Mouse (Mus musculus): Measurements from ENCODE around the gene Tmprss9.

Gene Tmprss9

GRCm38 (mm10) chr10:80915260-80915659 lies 43.6 kb downstream of the Tmprss9 start:
- no peak for DNase-seq (ENCODE audit: inconsistent ontology term)

GRCm38 (mm10) chr10:80915736-80916135 lies 44.1 kb downstream of the Tmprss9 start:
- no peak for DNase-seq (ENCODE audit: inconsistent ontology term)

- no peak for DNase-seq (ENCODE audit: inconsistent ontology term)
These were observed 45.7 kb downstream of the Tmprss9 start for GRCm38 (mm10) chr10:80917336-80917778.

- peak; percentile 81 for DNase-seq (ENCODE audit: inconsistent ontology term)
These were observed 46.3 kb downstream of the Tmprss9 start, which contains the start of gene Lmnb2 for GRCm38 (mm10) chr10:80917779-80918434. Gene Lmnb2, minus strand, starts transcription at chr10:80918245.

GRCm38 (mm10) chr10:80921923-80922322 lies 50.3 kb downstream of the Tmprss9 start:
- DNase-seq (ENCODE audit: inconsistent ontology term) = peak; percentile 76

- no peak for DNase-seq (ENCODE audit: inconsistent ontology term)
These were observed 53.8 kb downstream of the Tmprss9 start for GRCm38 (mm10) chr10:80925472-80925871.

- peak; percentile 96 for DNase-seq (ENCODE audit: inconsistent ontology term)
These were observed 57.1 kb downstream of the Tmprss9 start for GRCm38 (mm10) chr10:80928586-80929298.

- DNase-seq (ENCODE audit: inconsistent ontology term) = peak; percentile 100
These were observed 57.9 kb downstream of the Tmprss9 start, which contains the start of gene Gadd45b for GRCm38 (mm10) chr10:80929299-80930226. Gene Gadd45b, plus strand, starts transcription at chr10:80930073.

GRCm38 (mm10) chr10:80930361-80931152 lies 58.9 kb downstream of the Tmprss9 start:
- DNase-seq (ENCODE audit: inconsistent ontology term) = no peak

GRCm38 (mm10) chr10:80931153-80931671 lies 59.6 kb downstream of the Tmprss9 start:
- peak; percentile 71 for DNase-seq (ENCODE audit: inconsistent ontology term)

- peak; percentile 33 for DNase-seq (ENCODE audit: inconsistent ontology term)
These were observed 60.0 kb downstream of the Tmprss9 start for GRCm38 (mm10) chr10:80931695-80932094.

GRCm38 (mm10) chr10:80932206-80932605 lies 60.6 kb downstream of the Tmprss9 start:
- DNase-seq (ENCODE audit: inconsistent ontology term) = no peak

GRCm38 (mm10) chr10:80932700-80933420 lies 61.2 kb downstream of the Tmprss9 start:
- DNase-seq (ENCODE audit: inconsistent ontology term) = peak; percentile 48

- DNase-seq (ENCODE audit: inconsistent ontology term) = peak; percentile 71
These were observed 61.9 kb downstream of the Tmprss9 start for GRCm38 (mm10) chr10:80933421-80933979.

GRCm38 (mm10) chr10:80934136-80934985 lies 62.7 kb downstream of the Tmprss9 start:
- DNase-seq (ENCODE audit: inconsistent ontology term) = no peak

GRCm38 (mm10) chr10:80935241-80935640 lies 63.6 kb downstream of the Tmprss9 start:
- DNase-seq (ENCODE audit: inconsistent ontology term) = no peak

GRCm38 (mm10) chr10:80935698-80936097 lies 64.0 kb downstream of the Tmprss9 start:
- DNase-seq (ENCODE audit: inconsistent ontology term) = peak; percentile 47

GRCm38 (mm10) chr10:80936135-80936809 lies 64.6 kb downstream of the Tmprss9 start:
- peak; percentile 69 for DNase-seq (ENCODE audit: inconsistent ontology term)

Measured in Muller cell, postnatal 12 days (primary cell).